18 mouse cellular contexts compared by ENCODE assay signal in the genomic region with DNA sequence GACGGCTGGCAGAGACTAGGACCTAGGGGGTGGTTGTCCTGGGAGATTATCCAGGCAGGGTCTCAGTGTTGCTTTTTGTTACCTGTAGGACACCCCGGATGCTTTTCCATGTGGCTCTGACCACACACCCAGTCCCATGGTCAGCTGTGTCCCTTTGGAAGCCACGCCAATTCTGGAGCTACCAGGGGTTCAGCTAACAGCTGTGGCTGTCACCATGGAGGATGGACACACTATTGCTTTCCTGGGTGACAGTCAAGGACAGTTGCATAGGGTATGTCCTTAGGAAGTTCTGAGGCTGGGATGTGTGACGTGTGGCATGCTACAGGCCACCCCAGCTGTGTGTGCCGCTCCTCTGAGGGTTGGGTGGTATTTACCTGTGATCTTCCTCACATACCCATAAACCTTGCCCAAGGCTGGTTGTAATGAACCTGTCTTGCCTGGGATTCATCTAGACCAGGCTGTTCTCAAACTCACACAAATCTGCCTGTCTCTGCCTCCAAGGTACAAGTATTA. TPM values are rescaled to one million over a fixed set of nuclear protein-coding genes. Genes with fewer than 3 reads are reported as not detected.
"Had no signal": no experiment of that assay in that cellular context is flagged by ENCODE, and none has a peak within 500 bp of the region (broad histone marks: within the 10 kb centered on the region; RNA-seq: fewer than 3 reads in every experiment).

No protein-coding gene starts in this region.

- DNase-seq: lung, embryonic 14.5 days; lung, postnatal 10 days; midbrain, embryonic 14.5 days; retina, postnatal 1 day; right cerebral cortex, adult 18-20 months; right cerebral cortex, postnatal 25 days; right cerebral cortex, postnatal 4 days; spleen, adult 18-20 months; thymus, adult 18-20 months; thymus, postnatal 14 days; thymus, postnatal 36 days had no signal

- H3K27me3 ChIP-seq: midbrain, embryonic 12.5 days; neural tube, embryonic 13.5 days; neural tube, embryonic 15.5 days had no signal

- ATAC-seq: midbrain, embryonic 16.5 days had no signal

- H3K4me3 ChIP-seq: midbrain, embryonic 10.5 days; midbrain, embryonic 12.5 days; myocyte; neural tube, embryonic 13.5 days; neural tube, embryonic 15.5 days had no signal

- H3K4me2 ChIP-seq: lung, embryonic 14.5 days; midbrain, embryonic 12.5 days; neural tube, embryonic 13.5 days; neural tube, embryonic 15.5 days had no signal

- H3K9ac ChIP-seq: lung, embryonic 14.5 days; midbrain, embryonic 12.5 days; neural tube, embryonic 13.5 days; neural tube, embryonic 15.5 days had no signal

- H3K27ac ChIP-seq: midbrain, embryonic 10.5 days; midbrain, embryonic 12.5 days; neural tube, embryonic 13.5 days; neural tube, embryonic 15.5 days had no signal

- H3K9me3 ChIP-seq: midbrain, embryonic 10.5 days; midbrain, embryonic 12.5 days; neural tube, embryonic 13.5 days; neural tube, embryonic 15.5 days had no signal

RNA-seq across cellular contexts. Expression of a gene that starts 6.8 kb away (rescaled TPM):
- total RNA-seq: megakaryocyte-erythroid progenitor cell, adult 5-6 weeks had no signal
